ENCODE assay signal across 11 mouse cellular contexts in genomic region chr11:89515501-89515901, GRCm38 (mm10).
A peak's percentile ranks its signal among the peaks of the same experiment; 100 is the strongest.
DNase-seq lines count a peak whose midpoint lies in the region; ATAC-seq and TF ChIP-seq lines count a peak whose summit lies in the region.
"Had no signal": no experiment of that assay in that cellular context is flagged by ENCODE, and none has a peak within 500 bp of the region (broad histone marks: within the 10 kb centered on the region; RNA-seq: fewer than 3 reads in every experiment).

No protein-coding gene starts in this region.

- DNase-seq in heart, postnatal 4 days: no peak
- peak; percentile 60 for DNase-seq in lung, embryonic 14.5 days
- no peak for DNase-seq in lung, postnatal 25 days (ENCODE audit: low spot score)
- DNase-seq in embryonic facial prominence, embryonic 14.5 days (ENCODE audit: low spot score): peak; percentile 33
- no peak for DNase-seq in cerebellum, adult 9-11 months
- DNase-seq: cerebellum, postnatal 10 days; heart, adult 11 months; kidney, adult 9 months had no signal

- H3K27ac ChIP-seq in heart, embryonic 12.5 days (ENCODE audit: poor library complexity, severe bottlenecking): no peak overlapping the region
- no peak overlapping the region for H3K27ac ChIP-seq in lung, embryonic 14.5 days (ENCODE audit: low read depth)
- no peak overlapping the region for H3K27ac ChIP-seq in embryonic facial prominence, embryonic 14.5 days (replicated peaks; ENCODE audit: low read depth, low read length)
- H3K27ac ChIP-seq in neural tube, embryonic 15.5 days (replicated peaks): no peak overlapping the region
- H3K27ac ChIP-seq: macrophage had no signal

- H3K9ac ChIP-seq in heart, embryonic 12.5 days: no peak overlapping the region; the same call in 1 of the 2 replicates
- H3K9ac ChIP-seq in lung, embryonic 14.5 days: no peak overlapping the region
- H3K9ac ChIP-seq in embryonic facial prominence, embryonic 14.5 days (ENCODE audit: low read depth, low read length): no peak overlapping the region
- H3K9ac ChIP-seq in neural tube, embryonic 15.5 days (replicated peaks): no peak overlapping the region

- TF ChIP-seq CTCF in lung, embryonic 14.5 days (IDR thresholded peaks at IDR 0.05; ENCODE audit: low read depth): no peak

- peaks cover 7% of the 10 kb centered on the region for H3K4me1 ChIP-seq in heart, embryonic 12.5 days (replicated peaks)
- H3K4me1 ChIP-seq in lung, embryonic 14.5 days (ENCODE audit: insufficient read depth): peaks cover 10% of the 10 kb centered on the region
- 0 out of 2 replicates have a peak, but pooled peaks cover 7% of the 10 kb centered on the region for H3K4me1 ChIP-seq in embryonic facial prominence, embryonic 14.5 days (ENCODE audit: control insufficient read depth, insufficient read depth, low read length)
- peaks cover 9% of the 10 kb centered on the region; the same call in 1 of the 2 replicates for H3K4me1 ChIP-seq in neural tube, embryonic 15.5 days

- peak overlapping the region; percentile 56 for H3K4me2 ChIP-seq in heart, embryonic 12.5 days
- peak overlapping the region; percentile 46 for H3K4me2 ChIP-seq in lung, embryonic 14.5 days
- peak overlapping the region; percentile 11; the same call in 1 of the 2 replicates for H3K4me2 ChIP-seq in embryonic facial prominence, embryonic 14.5 days (ENCODE audit: low read depth, low read length)
- H3K4me2 ChIP-seq in neural tube, embryonic 15.5 days: peak overlapping the region; percentile 33

- H3K4me3 ChIP-seq in heart, embryonic 12.5 days: no peak overlapping the region
- H3K4me3 ChIP-seq in lung, embryonic 14.5 days (ENCODE audit: low read depth, low read length): no peak overlapping the region
- no peak overlapping the region for H3K4me3 ChIP-seq in embryonic facial prominence, embryonic 14.5 days (ENCODE audit: low read depth, low read length)
- no peak overlapping the region; the same call in 1 of the 2 replicates for H3K4me3 ChIP-seq in neural tube, embryonic 15.5 days (replicated peaks)

- peaks cover 13% of the 10 kb centered on the region; the same call in 1 of the 2 replicates for H3K27me3 ChIP-seq in heart, embryonic 12.5 days (replicated peaks)
- no peaks in the 10 kb centered on the region for H3K27me3 ChIP-seq in lung, embryonic 14.5 days (ENCODE audit: insufficient read depth, low read length)
- no peaks in the 10 kb centered on the region for H3K27me3 ChIP-seq in embryonic facial prominence, embryonic 14.5 days (replicated peaks; ENCODE audit: control insufficient read depth, insufficient read depth, low read length)
- no peaks in the 10 kb centered on the region for H3K27me3 ChIP-seq in neural tube, embryonic 15.5 days (replicated peaks)

- H3K36me3 ChIP-seq in heart, embryonic 12.5 days: no peaks in the 10 kb centered on the region
- no peaks in the 10 kb centered on the region for H3K36me3 ChIP-seq in lung, embryonic 14.5 days (ENCODE audit: insufficient read depth)
- H3K36me3 ChIP-seq in embryonic facial prominence, embryonic 14.5 days (ENCODE audit: control insufficient read depth, insufficient read depth, low read length): no peaks in the 10 kb centered on the region
- no peaks in the 10 kb centered on the region for H3K36me3 ChIP-seq in neural tube, embryonic 15.5 days

- H3K9me3 ChIP-seq in heart, embryonic 12.5 days (replicated peaks): no peaks in the 10 kb centered on the region
- H3K9me3 ChIP-seq in lung, embryonic 14.5 days (ENCODE audit: low read depth, low read length): no peaks in the 10 kb centered on the region
- 0 out of 2 replicates have a peak, but pooled peaks cover 5% of the 10 kb centered on the region for H3K9me3 ChIP-seq in embryonic facial prominence, embryonic 14.5 days (ENCODE audit: control insufficient read depth, low read length)
- no peaks in the 10 kb centered on the region for H3K9me3 ChIP-seq in neural tube, embryonic 15.5 days (replicated peaks)

- 26% methylated on average over 9 of the region's 9 CpGs for WGBS in heart, embryonic 12.5 days
- WGBS in lung, embryonic 14.5 days: 7% methylated on average over 9 of the region's 9 CpGs
- WGBS in embryonic facial prominence, embryonic 14.5 days: 38% methylated on average over 9 of the region's 9 CpGs
- 32% methylated on average over 9 of the region's 9 CpGs for WGBS in neural tube, embryonic 15.5 days

- no peak for ATAC-seq in heart, embryonic 12.5 days (ENCODE audit: insufficient number of reproducible peaks, low FRiP score)
- peak; percentile 77 for ATAC-seq in lung, embryonic 14.5 days (ENCODE audit: insufficient read depth)
- no peak for ATAC-seq in embryonic facial prominence, embryonic 14.5 days (ENCODE audit: low read depth)
- peak; percentile 38; the same call in 1 of the 2 replicates for ATAC-seq in neural tube, embryonic 15.5 days (ENCODE audit: low FRiP score)

Comparison
In these comparisons a context has a peak if more than half of its experiments do, and no peak if none do; other contexts are left out.
1. DNase-seq: peak in lung, embryonic 14.5 days (single experiment) and embryonic facial prominence, embryonic 14.5 days (single experiment); none in heart, postnatal 4 days (single experiment), lung, postnatal 25 days (single experiment) and cerebellum, adult 9-11 months (single experiment).
2. ATAC-seq: peak in lung, embryonic 14.5 days (single experiment) and neural tube, embryonic 15.5 days (single experiment); none in heart, embryonic 12.5 days (single experiment) and embryonic facial prominence, embryonic 14.5 days (single experiment).
3. Peak in every context shown above with its lines, with median percentiles within 50 percentile points of each other: H3K4me2 ChIP-seq.